Mouse (Mus musculus) kidney, adult 2 months (tissue): ENCODE data around the gene Ttc12. TPM values are rescaled to one million over a fixed set of nuclear protein-coding genes. Genes with fewer than 3 reads are reported as not detected.

Source experiments
- DNase-seq: peaks from one replicate; pipeline ENCODE4 v3.0.0; 2021
- H3K27ac ChIP-seq: fragments of 200-500 bp; 2 replicates; pipeline ENCODE4 v1.5.1; 2012; ENCODE audit warnings: low read depth, low read length, control low read depth, inconsistent platforms; ENCODE audit not compliant: insufficient read depth
- H3K27me3 ChIP-seq: fragments of 200-500 bp; replicated peaks from 2 replicates; pipeline ENCODE4 v1.6.1; 2012; ENCODE audit warnings: mild to moderate bottlenecking, moderate library complexity, low read length, inconsistent platforms; ENCODE audit not compliant: control insufficient read depth, insufficient read depth
- H3K36me3 ChIP-seq: fragments of 200-500 bp; 2 replicates; pipeline ENCODE4 v1.6.1; 2012; ENCODE audit warnings: mild to moderate bottlenecking, moderate library complexity, low read length, inconsistent platforms; ENCODE audit not compliant: control insufficient read depth, insufficient read depth
- H3K4me1 ChIP-seq: fragments of 200-500 bp; 2 replicates; pipeline ENCODE4 v1.6.1; 2011; ENCODE audit warnings: low read length; ENCODE audit not compliant: control insufficient read depth, insufficient read depth
- H3K4me3 ChIP-seq: fragments of 200-500 bp; 2 replicates; pipeline ENCODE4 v1.5.1; 2011; ENCODE audit warnings: mild to moderate bottlenecking, low read depth, low read length, control low read depth; ENCODE audit not compliant: insufficient read depth
- CTCF ChIP-seq: fragments of 200-500 bp; conservative IDR thresholded peaks from 2 replicates; pipeline ENCODE4 v1.5.1; 2011; ENCODE audit warnings: low read depth, mild to moderate bottlenecking, control low read depth, low read length, moderate library complexity, mixed read lengths; ENCODE audit not compliant: insufficient read depth, insufficient read length
- POLR2A ChIP-seq: fragments of 200-500 bp; IDR thresholded peaks from one replicate; pipeline ENCODE4 v1.6.1; 2011; ENCODE audit warnings: low read depth, low read length, control low read depth
- WGBS: fragments of 180-500 bp; shearing (Covaris S2); methylation state at CpG from one replicate; pipeline ENCODE4 v1.1.7; 2018; 5-methylcytosine and 5-hydroxymethylcytosine counted together
- polyA plus RNA-seq: library from polyadenylated mRNA; depleted of rRNA; stranded (reverse); fragments of >200 nt; gene quantifications from 2 replicates; pipeline ENCODE4 v1.2.3, GENCODE M21; 2012

Gene Ttc12
- polyA plus RNA-seq, 1 experiment, result 4.1 TPM

- peak overlapping the region; percentile 61; the same call in 1 of the 2 replicates for H3K27ac ChIP-seq
Measured at GRCm38 (mm10) chr9:49485250-49485891, 654 bp downstream of the Ttc12 start.

GRCm38 (mm10) chr9:49483316-49483715 lies 2.7 kb downstream of the Ttc12 start:
- 58% methylated on average over 10 of the region's 10 CpGs for WGBS
- no peak for DNase-seq
- TF ChIP-seq CTCF, result no peak
- TF ChIP-seq POLR2A, result no peak
- no peaks in the 10 kb centered on the region for H3K36me3 ChIP-seq
- H3K4me3 ChIP-seq, result no peak overlapping the region
- no peaks in the 10 kb centered on the region for H3K4me1 ChIP-seq
- no peak overlapping the region for H3K27ac ChIP-seq
- H3K27me3 ChIP-seq, result no peaks in the 10 kb centered on the region

More at GRCm38 (mm10) chr9:49485250-49485891, 654 bp downstream of the Ttc12 start:
- TF ChIP-seq POLR2A, result no peak
- TF ChIP-seq CTCF, result peak; percentile 54
- Histone ChIP-seq H3K27me3 (no peaks in the 10 kb centered on the region), H3K36me3 (no peaks in the 10 kb centered on the region), H3K4me1 (no peaks in the 10 kb centered on the region), H3K4me3 (peak overlapping the region; percentile 90)
- peak; percentile 56 for DNase-seq
- 2% methylated on average over 21 of the region's 21 CpGs for WGBS

- 65% methylated on average over 11 of the region's 11 CpGs for WGBS
- no peak for DNase-seq
- Histone ChIP-seq H3K4me3 (no peak overlapping the region), H3K4me1 (no peaks in the 10 kb centered on the region), H3K27ac (no peak overlapping the region), H3K27me3 (no peaks in the 10 kb centered on the region), H3K36me3 (no peaks in the 10 kb centered on the region)
- TF ChIP-seq POLR2A (no peak), CTCF (no peak)
Measured at GRCm38 (mm10) chr9:49472126-49472525, 13.9 kb downstream of the Ttc12 start.

GRCm38 (mm10) chr9:49470946-49471345 lies 15.1 kb downstream of the Ttc12 start:
- Histone ChIP-seq H3K27ac (no peak overlapping the region), H3K27me3 (no peaks in the 10 kb centered on the region), H3K4me1 (no peaks in the 10 kb centered on the region), H3K4me3 (no peak overlapping the region), H3K36me3 (no peaks in the 10 kb centered on the region)
- no peak for DNase-seq
- TF ChIP-seq CTCF, result no peak
- 85% methylated on average over 6 of the region's 6 CpGs for WGBS

GRCm38 (mm10) chr9:49470006-49470405 lies 16.0 kb downstream of the Ttc12 start:
- no peaks in the 10 kb centered on the region for H3K27me3 ChIP-seq

GRCm38 (mm10) chr9:49456136-49456535 lies 29.9 kb downstream of the Ttc12 start:
- DNase-seq, result no peak
- Histone ChIP-seq H3K4me3 (no peak overlapping the region), H3K27me3 (no peaks in the 10 kb centered on the region), H3K36me3 (no peaks in the 10 kb centered on the region), H3K27ac (no peak overlapping the region), H3K4me1 (no peaks in the 10 kb centered on the region)
- WGBS, result 85% methylated on average over 3 of the region's 3 CpGs
- TF ChIP-seq CTCF, result no peak
- no peak for TF ChIP-seq POLR2A

More at GRCm38 (mm10) chr9:49470006-49470405, 16.0 kb downstream of the Ttc12 start:
- Histone ChIP-seq H3K36me3 (no peaks in the 10 kb centered on the region), H3K4me1 (no peaks in the 10 kb centered on the region), H3K27ac (no peak overlapping the region), H3K4me3 (no peak overlapping the region)
- no peak for DNase-seq
- TF ChIP-seq POLR2A, result no peak
- 96% methylated on average over 19 of the region's 19 CpGs for WGBS

- H3K4me3 ChIP-seq, result no peak overlapping the region
- no peaks in the 10 kb centered on the region for H3K27me3 ChIP-seq
- H3K27ac ChIP-seq, result no peak overlapping the region
- H3K36me3 ChIP-seq, result no peaks in the 10 kb centered on the region
- WGBS, result 96% methylated on average over 1 of the region's 1 CpGs
- H3K4me1 ChIP-seq, result no peaks in the 10 kb centered on the region
- DNase-seq, result no peak
- no peak for TF ChIP-seq CTCF
- no peak for TF ChIP-seq POLR2A
Measured at GRCm38 (mm10) chr9:49452396-49452795, 33.6 kb downstream of the Ttc12 start.
